Mouse (Mus musculus) liver, adult 2 months (tissue): ENCODE results near the gene Gm5447.

Source experiments
- CTCF ChIP-seq: fragments of 200-500 bp; IDR thresholded peaks from 2 replicates; pipeline ENCODE4 v1.5.1; 2011; ENCODE audit warnings: low read depth, low read length, control low read depth
- POLR2A ChIP-seq: fragments of 200-500 bp; IDR thresholded peaks from 2 replicates; pipeline ENCODE4 v1.6.1; 2011; ENCODE audit warnings: low read length, control low read depth; ENCODE audit not compliant: insufficient read depth; ENCODE audit errors: extremely low read depth

- TF ChIP-seq POLR2A (no peak), CTCF (no peak)
Observed at GRCm38 (mm10) chr13:30974247-30974630, 235 bp downstream of the Gm5447 start.
